Mouse (Mus musculus) limb, embryonic 14.5 days (tissue): ENCODE measurements around the gene Oas1d. TPM values are rescaled to one million over a fixed set of nuclear protein-coding genes. Genes with fewer than 3 reads are reported as not detected.
"Not testable (repeated sequence)": the region's sequence is repeated elsewhere in the genome, so short reads cannot be mapped to it uniquely, and the experiment has no call there.

ENCODE experiments used
- ATAC-seq: fragments of 200-750 bp; cut with Nextera tagmentation; 2 replicates; pipeline ENCODE4 v1.8.0; 2017; ENCODE audit warnings: low read depth, moderate number of reproducible peaks, moderate TSS enrichment; ENCODE audit not compliant: low FRiP score
- DNase-seq: peaks from one replicate; pipeline ENCODE4 v3.0.0-alpha.2; 2015; ENCODE audit warnings: low spot score
- H3K27ac ChIP-seq: fragments of 300-500 bp; sonication (generic); replicated peaks from 2 replicates; pipeline ENCODE4 v1.5.1; 2014; ENCODE audit warnings: low read depth, mild to moderate bottlenecking, low read length, moderate library complexity, mixed read lengths
- H3K27me3 ChIP-seq: fragments of 300-500 bp; sonication (generic); 2 replicates; pipeline ENCODE4 v1.6.1; 2014; ENCODE audit warnings: low read length, mixed read lengths; ENCODE audit not compliant: control insufficient read depth, insufficient read depth
- H3K36me3 ChIP-seq: fragments of 300-500 bp; sonication (generic); 2 replicates; pipeline ENCODE4 v1.6.1; 2014; ENCODE audit warnings: mild to moderate bottlenecking, low read length, moderate library complexity, mixed read lengths; ENCODE audit not compliant: control insufficient read depth, insufficient read depth
- H3K4me1 ChIP-seq: fragments of 300-500 bp; sonication (generic); 2 replicates; pipeline ENCODE4 v1.6.1; 2014; ENCODE audit warnings: antibody characterized with exemption, low read length, mixed read lengths; ENCODE audit not compliant: control insufficient read depth, insufficient read depth
- H3K4me2 ChIP-seq: fragments of 300-500 bp; sonication (generic); replicated peaks from 2 replicates; pipeline ENCODE4 v1.6.1; 2014; ENCODE audit warnings: low read depth, mild to moderate bottlenecking, low read length, moderate library complexity; ENCODE audit not compliant: severe bottlenecking
- H3K4me3 ChIP-seq: fragments of 300-500 bp; sonication (generic); replicated peaks from 2 replicates; pipeline ENCODE4 v1.5.1; 2014; ENCODE audit warnings: low read length
- H3K9ac ChIP-seq: fragments of 300-500 bp; sonication (generic); 2 replicates; pipeline ENCODE4 v1.6.1; 2014; ENCODE audit warnings: mild to moderate bottlenecking, low read depth, low read length, moderate library complexity; ENCODE audit not compliant: severe bottlenecking
- H3K9me3 ChIP-seq: fragments of 300-500 bp; sonication (generic); 2 replicates; pipeline ENCODE4 v1.6.1; 2016; ENCODE audit warnings: low read length; ENCODE audit not compliant: control insufficient read depth
- POLR2A ChIP-seq: fragments of 200-500 bp; IDR thresholded peaks from 2 replicates; pipeline ENCODE4 v1.8.0; 2012; ENCODE audit warnings: inconsistent platforms, mild to moderate bottlenecking, moderate library complexity, borderline replicate concordance; ENCODE audit not compliant: insufficient read depth, insufficient read length; ENCODE audit errors: extremely low read depth
- WGBS: fragments of 180-500 bp; shearing (Covaris S2); extraction: QIAGEN DNeasy Blood & Tissue Kit; methylation state at CpG from one replicate; pipeline ENCODE4 v1.1.7; 2014; 5-methylcytosine and 5-hydroxymethylcytosine counted together
- polyA plus RNA-seq, 2 experiments: library from polyadenylated mRNA; depleted of rRNA in 1 of 2; stranded (reverse) in 1 of 2; unstranded in 1 of 2; fragments of >200 nt; fragmentation: Nextera tagmentation in 1 of 2; extraction: Ambion mirVana in 1 of 2; gene quantifications; 2 replicates each; pipeline versions ENCODE4 v1.2.1 to v1.2.3; 2012 to 2014

Gene Oas1d
- polyA plus RNA-seq, 2 experiments = not detected

GRCm38 (mm10) chr5:120871469-120871868, 42.9 kb upstream of the Oas1d start:
- Histone ChIP-seq H3K9ac (no peak overlapping the region), H3K4me3 (no peak overlapping the region), H3K4me1 (no peaks in the 10 kb centered on the region), H3K9me3 (no peaks in the 10 kb centered on the region), H3K36me3 (no peaks in the 10 kb centered on the region), H3K4me2 (no peak overlapping the region), H3K27me3 (no peaks in the 10 kb centered on the region), H3K27ac (no peak overlapping the region)
- 29% methylated on average over 2 of the region's 2 CpGs for WGBS
- DNase-seq (no peak), ATAC-seq (no peak)
- no peak for TF ChIP-seq POLR2A

DNA sequence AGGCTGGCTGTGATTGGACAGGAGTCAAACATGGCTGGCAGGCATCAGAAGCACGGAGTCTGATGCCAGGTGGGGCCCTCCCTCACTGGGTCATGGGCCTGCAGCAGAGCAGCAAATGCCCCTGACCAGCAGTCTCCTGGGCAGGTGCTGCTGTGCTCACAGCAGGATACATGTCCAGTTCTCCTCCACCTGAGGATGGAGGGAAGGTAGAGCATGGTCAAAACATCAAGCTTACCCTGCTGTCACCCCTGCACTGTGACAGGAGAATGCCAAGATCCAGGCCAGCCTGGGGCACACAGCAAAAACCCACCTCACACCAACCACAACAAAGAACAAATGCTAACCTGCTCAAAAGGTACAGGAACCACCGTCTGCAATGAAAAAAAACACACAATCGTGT, 37.5 kb upstream of the Oas1d start:
- not testable (repeated sequence) for H3K27me3 ChIP-seq, ATAC-seq, DNase-seq, H3K4me3 ChIP-seq, H3K27ac ChIP-seq, H3K36me3 ChIP-seq, H3K9ac ChIP-seq, H3K4me2 ChIP-seq, H3K9me3 ChIP-seq, H3K4me1 ChIP-seq
- 61% methylated on average over 2 of the region's 3 CpGs for WGBS

- not testable (repeated sequence) for H3K27ac ChIP-seq, H3K27me3 ChIP-seq, H3K4me1 ChIP-seq, DNase-seq, H3K4me2 ChIP-seq, H3K9ac ChIP-seq, H3K36me3 ChIP-seq, H3K4me3 ChIP-seq, H3K9me3 ChIP-seq, ATAC-seq
- 70% methylated on average over 2 of the region's 2 CpGs for WGBS
Measured at GRCm38 (mm10) chr5:120877407-120877806, 36.9 kb upstream of the Oas1d start.

GRCm38 (mm10) chr5:120878803-120879202, 35.5 kb upstream of the Oas1d start:
- not testable (repeated sequence) for H3K4me2 ChIP-seq, H3K9me3 ChIP-seq, H3K4me1 ChIP-seq, H3K27ac ChIP-seq, H3K4me3 ChIP-seq, H3K36me3 ChIP-seq, H3K27me3 ChIP-seq, ATAC-seq, H3K9ac ChIP-seq, DNase-seq
- 64% methylated on average over 2 of the region's 2 CpGs for WGBS

DNA sequence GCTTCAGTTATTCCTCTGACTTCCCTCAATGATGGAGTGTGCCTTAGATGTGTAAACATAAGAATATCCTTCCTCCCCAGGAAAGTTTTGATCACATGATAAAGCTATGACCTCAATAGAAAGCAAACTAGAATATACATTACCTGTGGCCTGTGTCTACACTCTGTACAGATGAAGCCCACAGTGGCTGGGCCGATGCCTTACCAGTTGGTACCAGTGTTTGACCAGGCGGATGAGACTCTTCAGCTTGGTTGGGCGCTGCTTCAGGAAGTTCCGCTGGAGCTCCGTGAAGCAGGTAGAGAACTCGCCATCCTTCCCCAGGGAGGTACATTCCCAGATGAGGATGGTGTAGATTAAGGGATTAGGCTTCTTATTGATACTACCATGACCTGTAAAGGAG, 32.7 kb upstream of the Oas1d start:
- not testable (repeated sequence) for H3K9me3 ChIP-seq, ATAC-seq, H3K27ac ChIP-seq, H3K9ac ChIP-seq, DNase-seq, H3K4me1 ChIP-seq, H3K4me2 ChIP-seq, H3K4me3 ChIP-seq, H3K36me3 ChIP-seq, H3K27me3 ChIP-seq
- 93% methylated on average over 6 of the region's 6 CpGs for WGBS

- H3K4me3 ChIP-seq, H3K27me3 ChIP-seq, H3K36me3 ChIP-seq, H3K27ac ChIP-seq, H3K9me3 ChIP-seq, H3K4me1 ChIP-seq, DNase-seq, H3K4me2 ChIP-seq, ATAC-seq, H3K9ac ChIP-seq: not testable (repeated sequence)
- 13% methylated on average over 6 of the region's 9 CpGs for WGBS
Measured at GRCm38 (mm10) chr5:120887413-120887812, 26.9 kb upstream of the Oas1d start, which contains the start of gene Oas1g. TSS of gene Oas1g (minus strand) at chr5:120887613.
